In the genomic region with DNA sequence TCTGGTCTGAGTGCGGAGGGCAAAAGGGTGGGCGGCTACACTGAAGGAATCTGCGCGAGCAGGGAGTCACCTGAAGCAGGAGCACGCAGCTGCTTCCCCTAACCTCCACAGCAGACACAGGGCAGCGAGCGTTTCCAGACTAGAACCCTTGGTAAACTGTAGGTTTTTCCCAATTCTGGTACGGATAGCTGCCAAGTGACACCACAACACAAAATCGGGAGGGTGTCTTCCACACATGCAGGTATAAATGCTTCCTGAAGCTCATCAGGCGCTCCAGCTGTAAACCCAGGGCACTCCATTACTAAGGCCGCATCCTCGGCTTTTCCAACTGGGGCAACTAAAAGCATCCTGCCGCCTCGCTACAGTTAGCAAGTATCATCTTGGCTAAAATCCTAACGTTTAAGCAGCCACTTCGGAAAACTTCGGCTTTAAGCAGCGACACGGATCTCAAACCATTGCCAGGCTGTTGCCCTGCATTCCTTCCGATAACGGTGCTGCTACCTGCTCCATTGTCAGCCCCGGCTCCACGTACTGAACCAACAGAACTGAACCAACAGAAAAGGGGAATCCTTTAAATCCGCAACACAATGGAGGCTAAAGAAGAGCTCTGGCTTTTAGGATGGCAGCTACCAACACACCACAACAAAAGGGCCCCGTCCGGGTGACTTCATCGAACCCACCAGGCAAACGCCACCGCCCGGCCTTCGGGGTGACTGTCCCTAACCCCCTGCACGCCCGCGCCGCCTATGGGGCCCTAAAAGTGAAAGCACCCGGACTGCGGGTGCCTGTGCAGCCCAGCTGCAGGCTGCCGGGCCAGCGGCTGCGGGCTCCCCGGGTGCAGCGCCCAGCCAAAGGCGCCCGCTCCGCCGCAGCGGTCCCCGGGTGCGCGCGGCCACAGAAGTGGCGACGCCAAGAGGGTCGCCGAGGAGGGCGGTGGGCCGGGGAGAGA, we compare ENCODE assay signal across 8 mouse cellular contexts. TPM values are rescaled to one million over a fixed set of nuclear protein-coding genes. Genes with fewer than 3 reads are reported as not detected.
A peak's percentile ranks its signal among the peaks of the same experiment; 100 is the strongest.
DNase-seq lines count a peak whose midpoint lies in the region; ATAC-seq and TF ChIP-seq lines count a peak whose summit lies in the region.

No protein-coding gene starts in this region.

- H3K4me2 ChIP-seq in forebrain, embryonic 11.5 days (ENCODE audit: low read depth, low read length, severe bottlenecking) = peak overlapping the region; percentile 93
- H3K4me2 ChIP-seq in heart, postnatal 0 days (ENCODE audit: low read depth, low read length) = peak overlapping the region; percentile 93
- H3K4me2 ChIP-seq in liver, postnatal 0 days (ENCODE audit: low read depth, low read length) = peak overlapping the region; percentile 97
- H3K4me2 ChIP-seq in neural tube, embryonic 13.5 days = peak overlapping the region; percentile 83

- no peaks in the 10 kb centered on the region for H3K36me3 ChIP-seq in forebrain, embryonic 11.5 days (ENCODE audit: control insufficient read depth, insufficient read depth, low read length)
- no peaks in the 10 kb centered on the region for H3K36me3 ChIP-seq in heart, postnatal 0 days (replicated peaks; ENCODE audit: control insufficient read depth, insufficient read depth, low read length)
- H3K36me3 ChIP-seq in liver, postnatal 0 days (replicated peaks; ENCODE audit: insufficient read depth, low read length) = peaks cover 9% of the 10 kb centered on the region; the same call in 1 of the 2 replicates
- H3K36me3 ChIP-seq in neural tube, embryonic 13.5 days = no peaks in the 10 kb centered on the region

- TF ChIP-seq CTCF in heart, postnatal 0 days (IDR thresholded peaks at IDR 0.05; ENCODE audit: low read depth) = no peak
- peak; percentile 62 for TF ChIP-seq CTCF in liver, postnatal 0 days (IDR thresholded peaks at IDR 0.05; ENCODE audit: low read depth)

- no peaks in the 10 kb centered on the region for H3K9me3 ChIP-seq in forebrain, embryonic 11.5 days (ENCODE audit: control insufficient read depth, low read length)
- H3K9me3 ChIP-seq in heart, postnatal 0 days (replicated peaks; ENCODE audit: control insufficient read depth, low read length) = no peaks in the 10 kb centered on the region
- no peaks in the 10 kb centered on the region for H3K9me3 ChIP-seq in liver, postnatal 0 days (ENCODE audit: low read length)
- no peaks in the 10 kb centered on the region for H3K9me3 ChIP-seq in neural tube, embryonic 13.5 days

- peak overlapping the region; percentile 92 for H3K9ac ChIP-seq in forebrain, embryonic 11.5 days (ENCODE audit: low read length)
- H3K9ac ChIP-seq in heart, postnatal 0 days (replicated peaks; ENCODE audit: low read depth, low read length) = peak overlapping the region; percentile 91
- H3K9ac ChIP-seq in liver, postnatal 0 days (replicated peaks) = peak overlapping the region; percentile 81
- peak overlapping the region; percentile 97 for H3K9ac ChIP-seq in neural tube, embryonic 13.5 days

- peak; percentile 87 for DNase-seq in CD4-positive, CD25-positive, alpha-beta regulatory T cell, adult 2 months (ENCODE audit: low read depth, low spot score)
- DNase-seq in forebrain, embryonic 11.5 days (ENCODE audit: low spot score) = peak; percentile 84
- peak; percentile 57 for DNase-seq in heart, postnatal 0 days (ENCODE audit: low spot score)
- DNase-seq in kidney, postnatal 4 days = peak; percentile 76 to 85
- peak; percentile 81 for DNase-seq in liver, postnatal 0 days
- peak; percentile 35 for DNase-seq in telencephalon, adult 2 months (ENCODE audit: low read depth, low spot score)

- H3K27me3 ChIP-seq in forebrain, embryonic 11.5 days (ENCODE audit: control insufficient read depth, insufficient read depth, low read length) = no peaks in the 10 kb centered on the region
- no peaks in the 10 kb centered on the region for H3K27me3 ChIP-seq in heart, postnatal 0 days (ENCODE audit: control insufficient read depth, insufficient read depth, low read length)
- no peaks in the 10 kb centered on the region for H3K27me3 ChIP-seq in liver, postnatal 0 days (ENCODE audit: insufficient read depth, low read length)
- no peaks in the 10 kb centered on the region for H3K27me3 ChIP-seq in neural tube, embryonic 13.5 days

- H3K4me1 ChIP-seq in brown adipose tissue, adult 24 weeks (ENCODE audit: control insufficient read depth, insufficient read depth, insufficient read length, low read length) = peaks cover 18% of the 10 kb centered on the region
- H3K4me1 ChIP-seq in forebrain, embryonic 11.5 days (replicated peaks; ENCODE audit: control insufficient read depth, insufficient read depth, low read length) = peaks cover 5% of the 10 kb centered on the region; the same call in 1 of the 2 replicates
- H3K4me1 ChIP-seq in heart, postnatal 0 days (ENCODE audit: control insufficient read depth, insufficient read depth) = peaks cover 40% of the 10 kb centered on the region
- peaks cover 34% of the 10 kb centered on the region for H3K4me1 ChIP-seq in liver, postnatal 0 days (ENCODE audit: insufficient read depth)
- peaks cover 38% of the 10 kb centered on the region for H3K4me1 ChIP-seq in neural tube, embryonic 13.5 days (replicated peaks)

- no peak for TF ChIP-seq EP300 in heart, postnatal 0 days (IDR thresholded peaks at IDR 0.05; ENCODE audit: low read depth)
- no peak for TF ChIP-seq EP300 in liver, postnatal 0 days (IDR thresholded peaks at IDR 0.05; ENCODE audit: low read depth)

- peak overlapping the region; percentile 81 for H3K27ac ChIP-seq in brown adipose tissue, adult 24 weeks (replicated peaks; ENCODE audit: low read depth, low read length)
- H3K27ac ChIP-seq in forebrain, embryonic 11.5 days (ENCODE audit: low read depth, low read length) = peak overlapping the region; percentile 78
- peak overlapping the region; percentile 98 for H3K27ac ChIP-seq in heart, postnatal 0 days (ENCODE audit: low read depth)
- H3K27ac ChIP-seq in liver, postnatal 0 days (ENCODE audit: low read depth) = peak overlapping the region; percentile 98
- H3K27ac ChIP-seq in neural tube, embryonic 13.5 days (replicated peaks) = peak overlapping the region; percentile 98

- WGBS in forebrain, embryonic 11.5 days = 1% methylated on average over 49 of the region's 57 CpGs
- WGBS in heart, postnatal 0 days = under 1% methylated on average over 44 of the region's 57 CpGs
- WGBS in liver, postnatal 0 days (ENCODE audit: insufficient replicate concordance) = under 1% methylated on average over 47 of the region's 57 CpGs
- WGBS in neural tube, embryonic 13.5 days = under 1% methylated on average over 57 of the region's 57 CpGs

- peak overlapping the region; percentile 72 for H3K4me3 ChIP-seq in brown adipose tissue, adult 24 weeks (ENCODE audit: insufficient read depth, low read depth, low read length)
- H3K4me3 ChIP-seq in forebrain, embryonic 11.5 days (ENCODE audit: low read depth, low read length) = peak overlapping the region; percentile 92
- peak overlapping the region; percentile 79 for H3K4me3 ChIP-seq in heart, postnatal 0 days (ENCODE audit: low read depth, low read length)
- peak overlapping the region; percentile 76 for H3K4me3 ChIP-seq in liver, postnatal 0 days (ENCODE audit: low read depth, low read length)
- peak overlapping the region; percentile 89 for H3K4me3 ChIP-seq in neural tube, embryonic 13.5 days

- ATAC-seq in forebrain, embryonic 11.5 days (replicated peaks; ENCODE audit: low FRiP score) = peak; percentile 81
- ATAC-seq in heart, postnatal 0 days (ENCODE audit: insufficient read depth, low read depth) = peak; percentile 77
- ATAC-seq in liver, postnatal 0 days = peak; percentile 79
- ATAC-seq in neural tube, embryonic 13.5 days (ENCODE audit: low read depth) = peak; percentile 87

RNA-seq across cellular contexts. Expression of gene Gm43552, which starts 0.6 kb away (rescaled TPM):
- polyA plus RNA-seq in brown adipose tissue, adult 24 weeks (2012; ENCODE audit: insufficient read depth, insufficient read length, missing spikeins) = not detected in 2 replicates
- not detected in 2 replicates for polyA plus RNA-seq in forebrain, embryonic 11.5 days (2014; fragmentation: Nextera tagmentation; extraction: Ambion mirVana)
- total RNA-seq in heart, postnatal 0 days (2014; rRNA removed; ENCODE audit: low replicate concordance) = not detected in 2 replicates
- polyA plus RNA-seq in heart, postnatal 0 days (2015; fragmentation: Nextera tagmentation; extraction: Ambion mirVana) = not detected in 2 replicates
- 1.4 TPM in 1 of 2 replicates, not detected in the other for polyA plus RNA-seq in liver, postnatal 0 days (2015; fragmentation: Nextera tagmentation; extraction: Ambion mirVana)
- polyA plus RNA-seq in neural tube, embryonic 13.5 days (2015; fragmentation: Nextera tagmentation; extraction: Ambion mirVana) = not detected in 2 replicates

RNA-seq across cellular contexts. Expression of gene Smim14, which starts 44.9 kb away (rescaled TPM):
- 75.8 and 85.9 TPM in 2 replicates for polyA plus RNA-seq in brown adipose tissue, adult 24 weeks (2012; ENCODE audit: insufficient read depth, insufficient read length, missing spikeins)
- 71.9 and 79.9 TPM in 2 replicates for polyA plus RNA-seq in forebrain, embryonic 11.5 days (2014; fragmentation: Nextera tagmentation; extraction: Ambion mirVana)
- total RNA-seq in heart, postnatal 0 days (2014; rRNA removed; ENCODE audit: low replicate concordance) = 122 and 156 TPM in 2 replicates
- polyA plus RNA-seq in heart, postnatal 0 days (2015; fragmentation: Nextera tagmentation; extraction: Ambion mirVana) = 190 and 200 TPM in 2 replicates
- 87.0 and 91.0 TPM in 2 replicates for polyA plus RNA-seq in liver, postnatal 0 days (2015; fragmentation: Nextera tagmentation; extraction: Ambion mirVana)
- polyA plus RNA-seq in neural tube, embryonic 13.5 days (2015; fragmentation: Nextera tagmentation; extraction: Ambion mirVana) = 185 and 191 TPM in 2 replicates

RNA-seq across cellular contexts. Expression of gene Ube2k, which starts 45.0 kb away (rescaled TPM):
- 168 and 188 TPM in 2 replicates for polyA plus RNA-seq in brown adipose tissue, adult 24 weeks (2012; ENCODE audit: insufficient read depth, insufficient read length, missing spikeins)
- polyA plus RNA-seq in forebrain, embryonic 11.5 days (2014; fragmentation: Nextera tagmentation; extraction: Ambion mirVana) = 142 and 143 TPM in 2 replicates
- total RNA-seq in heart, postnatal 0 days (2014; rRNA removed; ENCODE audit: low replicate concordance) = 19.5 and 21.2 TPM in 2 replicates
- polyA plus RNA-seq in heart, postnatal 0 days (2015; fragmentation: Nextera tagmentation; extraction: Ambion mirVana) = 125 and 132 TPM in 2 replicates
- polyA plus RNA-seq in liver, postnatal 0 days (2015; fragmentation: Nextera tagmentation; extraction: Ambion mirVana) = 73.2 and 74.6 TPM in 2 replicates
- polyA plus RNA-seq in neural tube, embryonic 13.5 days (2015; fragmentation: Nextera tagmentation; extraction: Ambion mirVana) = 204 and 218 TPM in 2 replicates

RNA-seq across cellular contexts. Expression of gene Ugdh, which starts 56.3 kb away (rescaled TPM):
- polyA plus RNA-seq in brown adipose tissue, adult 24 weeks (2012; ENCODE audit: insufficient read depth, insufficient read length, missing spikeins) = 17.4 and 29.1 TPM in 2 replicates
- 68.6 and 69.0 TPM in 2 replicates for polyA plus RNA-seq in forebrain, embryonic 11.5 days (2014; fragmentation: Nextera tagmentation; extraction: Ambion mirVana)
- total RNA-seq in heart, postnatal 0 days (2014; rRNA removed; ENCODE audit: low replicate concordance) = 16.3 and 21.0 TPM in 2 replicates
- 24.6 and 27.1 TPM in 2 replicates for polyA plus RNA-seq in heart, postnatal 0 days (2015; fragmentation: Nextera tagmentation; extraction: Ambion mirVana)
- polyA plus RNA-seq in liver, postnatal 0 days (2015; fragmentation: Nextera tagmentation; extraction: Ambion mirVana) = 13.0 and 13.5 TPM in 2 replicates
- polyA plus RNA-seq in neural tube, embryonic 13.5 days (2015; fragmentation: Nextera tagmentation; extraction: Ambion mirVana) = 47.1 and 56.8 TPM in 2 replicates

Comparison
In these comparisons a context has a peak if more than half of its experiments do, and no peak if none do; other contexts are left out.
1. Peak in every context shown above with its lines: DNase-seq, ATAC-seq, H3K4me3 ChIP-seq and H3K27ac ChIP-seq.
2. DNase-seq: peak in every context shown above with its lines; median percentile 87 in CD4-positive, CD25-positive, alpha-beta regulatory T cell, adult 2 months; 84 in forebrain, embryonic 11.5 days; 81 in liver, postnatal 0 days; 80 in kidney, postnatal 4 days; 57 in heart, postnatal 0 days; 35 in telencephalon, adult 2 months.